Mouse (Mus musculus): ENCODE results near the gene Cldn24. TPM values are rescaled to one million over a fixed set of nuclear protein-coding genes. Genes with fewer than 3 reads are reported as not detected.

Cldn24 gene
- not detected in 2 replicates for total RNA-seq (2014; rRNA removed; ENCODE audit: low replicate concordance)
- not detected in 2 replicates for polyA plus RNA-seq (2015; fragmentation: Nextera tagmentation; extraction: Ambion mirVana)

DNA sequence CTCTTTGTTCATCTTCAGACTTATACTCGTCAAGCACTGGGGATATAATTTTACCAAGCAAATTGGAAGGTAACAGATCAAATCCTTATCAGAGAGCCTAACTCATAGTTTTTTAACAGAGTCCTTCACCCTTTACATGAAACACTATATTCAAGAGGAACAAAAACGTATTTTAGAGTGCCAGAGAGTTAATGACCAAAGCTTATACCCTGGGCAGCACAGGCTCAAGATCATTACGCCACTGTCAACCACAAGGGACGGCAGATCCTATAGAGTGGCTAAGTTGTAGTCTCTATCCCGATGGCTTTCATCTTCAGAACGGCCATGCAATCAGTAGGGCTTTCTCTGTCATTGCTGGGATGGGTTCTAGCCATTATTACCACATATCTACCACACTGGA lies at the start of gene Cldn24:
TSS of gene Cldn24 (plus strand) at position 301 of the 400 bp plus-strand sequence.
- TF ChIP-seq EP300 (IDR thresholded peaks at IDR 0.05; ENCODE audit: low read depth) (no peak), CTCF (IDR thresholded peaks at IDR 0.05; ENCODE audit: low read depth) (no peak)
- Histone ChIP-seq H3K27me3 (ENCODE audit: control insufficient read depth, insufficient read depth, low read length) (no peaks in the 10 kb centered on the region), H3K36me3 (replicated peaks; ENCODE audit: control insufficient read depth, insufficient read depth, low read length) (0 out of 2 replicates have a peak, but pooled peaks cover under 1% of the 10 kb centered on the region), H3K27ac (ENCODE audit: low read depth) (no peak within 1 kb of the TSS), H3K4me3 (ENCODE audit: low read depth, low read length) (no peak within 1 kb of the TSS), H3K4me2 (ENCODE audit: low read depth, low read length) (no peak within 1 kb of the TSS), H3K9ac (replicated peaks; ENCODE audit: low read depth, low read length) (no peak within 1 kb of the TSS), H3K9me3 (replicated peaks; ENCODE audit: control insufficient read depth, low read length) (no peaks in the 10 kb centered on the region), H3K4me1 (ENCODE audit: control insufficient read depth, insufficient read depth) (no peaks in the 10 kb centered on the region)
- no peak for ATAC-seq (ENCODE audit: insufficient read depth, low read depth)
- 85% methylated on average over 6 of the region's 6 CpGs for WGBS
- DNase-seq (ENCODE audit: low spot score), result no peak

- Histone ChIP-seq H3K36me3 (replicated peaks; ENCODE audit: control insufficient read depth, insufficient read depth, low read length) (no peaks in the 10 kb centered on the region), H3K4me2 (ENCODE audit: low read depth, low read length) (no peak overlapping the region), H3K9ac (replicated peaks; ENCODE audit: low read depth, low read length) (no peak overlapping the region), H3K27me3 (ENCODE audit: control insufficient read depth, insufficient read depth, low read length) (no peaks in the 10 kb centered on the region), H3K4me1 (ENCODE audit: control insufficient read depth, insufficient read depth) (no peaks in the 10 kb centered on the region), H3K9me3 (replicated peaks; ENCODE audit: control insufficient read depth, low read length) (no peaks in the 10 kb centered on the region), H3K4me3 (ENCODE audit: low read depth, low read length) (no peak overlapping the region), H3K27ac (ENCODE audit: low read depth) (no peak overlapping the region)
- no peak for TF ChIP-seq EP300 (IDR thresholded peaks at IDR 0.05; ENCODE audit: low read depth)
- no peak for TF ChIP-seq CTCF (IDR thresholded peaks at IDR 0.05; ENCODE audit: low read depth)
- DNase-seq (ENCODE audit: low spot score), result no peak
- ATAC-seq (ENCODE audit: insufficient read depth, low read depth), result no peak
- 64% methylated on average over 5 of the region's 5 CpGs for WGBS
Observed at GRCm38 (mm10) chr8:47772986-47773385, 49.0 kb upstream of the Cldn24 start.

DNA sequence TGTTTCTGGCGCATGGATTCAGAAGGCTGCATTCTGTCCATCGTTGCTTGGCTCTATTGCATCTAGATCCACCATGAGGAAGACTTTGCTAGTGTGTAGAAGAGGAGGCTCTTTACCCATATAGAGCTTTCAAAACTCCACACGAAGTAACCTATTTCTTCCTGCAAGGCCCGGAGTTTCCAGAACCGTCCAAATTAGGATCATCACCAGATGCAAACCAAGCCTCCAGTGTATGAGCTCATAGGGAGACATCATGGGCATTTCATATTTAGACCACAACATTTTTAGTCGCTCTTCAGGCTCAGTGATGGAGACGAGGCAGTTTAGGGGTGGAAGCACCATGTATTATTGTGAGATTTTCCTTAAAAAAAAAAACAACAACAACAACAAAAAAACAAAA lies 44.5 kb upstream of the Cldn24 start:
- no peaks in the 10 kb centered on the region for H3K27me3 ChIP-seq (ENCODE audit: control insufficient read depth, insufficient read depth, low read length)
- DNase-seq (ENCODE audit: low spot score) (no peak), ATAC-seq (ENCODE audit: insufficient read depth, low read depth) (no peak)
- WGBS, result 81% methylated on average over 7 of the region's 7 CpGs
- no peak overlapping the region for H3K9ac ChIP-seq (replicated peaks; ENCODE audit: low read depth, low read length)
- H3K27ac ChIP-seq (ENCODE audit: low read depth), result no peak overlapping the region
- H3K4me1 ChIP-seq (ENCODE audit: control insufficient read depth, insufficient read depth), result no peaks in the 10 kb centered on the region
- no peak overlapping the region for H3K4me2 ChIP-seq (ENCODE audit: low read depth, low read length)
- H3K4me3 ChIP-seq (ENCODE audit: low read depth, low read length), result no peak overlapping the region
- no peaks in the 10 kb centered on the region for H3K36me3 ChIP-seq (replicated peaks; ENCODE audit: control insufficient read depth, insufficient read depth, low read length)
- no peaks in the 10 kb centered on the region for H3K9me3 ChIP-seq (replicated peaks; ENCODE audit: control insufficient read depth, low read length)
- TF ChIP-seq CTCF (IDR thresholded peaks at IDR 0.05; ENCODE audit: low read depth), result no peak
- no peak for TF ChIP-seq EP300 (IDR thresholded peaks at IDR 0.05; ENCODE audit: low read depth)

GRCm38 (mm10) chr8:47779589-47779988 lies 42.4 kb upstream of the Cldn24 start:
- Histone ChIP-seq H3K36me3 (replicated peaks; ENCODE audit: control insufficient read depth, insufficient read depth, low read length) (no peaks in the 10 kb centered on the region), H3K27me3 (ENCODE audit: control insufficient read depth, insufficient read depth, low read length) (no peaks in the 10 kb centered on the region), H3K4me2 (ENCODE audit: low read depth, low read length) (no peak overlapping the region), H3K9ac (replicated peaks; ENCODE audit: low read depth, low read length) (no peak overlapping the region), H3K27ac (ENCODE audit: low read depth) (no peak overlapping the region), H3K9me3 (replicated peaks; ENCODE audit: control insufficient read depth, low read length) (no peaks in the 10 kb centered on the region), H3K4me1 (ENCODE audit: control insufficient read depth, insufficient read depth) (no peaks in the 10 kb centered on the region), H3K4me3 (ENCODE audit: low read depth, low read length) (no peak overlapping the region)
- WGBS, result 73% methylated on average over 6 of the region's 6 CpGs
- no peak for DNase-seq (ENCODE audit: low spot score)
- TF ChIP-seq EP300 (IDR thresholded peaks at IDR 0.05; ENCODE audit: low read depth) (no peak), CTCF (IDR thresholded peaks at IDR 0.05; ENCODE audit: low read depth) (no peak)
- ATAC-seq (ENCODE audit: insufficient read depth, low read depth), result no peak

DNA sequence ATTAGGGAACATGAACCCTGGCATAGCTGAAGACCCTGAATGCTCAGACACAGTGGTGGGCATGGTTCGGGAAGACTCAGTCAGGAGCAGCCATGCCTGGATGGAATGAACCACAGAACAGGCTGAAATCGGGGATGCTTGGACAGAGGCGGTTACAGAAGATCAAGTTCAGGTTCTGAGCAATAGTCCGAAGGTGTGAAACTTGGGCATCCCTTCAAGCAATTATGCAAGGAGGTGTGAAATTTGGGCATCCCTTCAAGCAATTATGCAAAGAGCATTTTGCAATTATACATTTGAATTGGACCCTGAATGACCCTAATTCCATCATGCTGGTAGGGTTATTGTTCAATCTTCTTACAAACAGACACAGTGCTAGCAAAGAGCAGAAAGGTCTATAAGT lies 40.1 kb upstream of the Cldn24 start:
- Histone ChIP-seq H3K9me3 (replicated peaks; ENCODE audit: control insufficient read depth, low read length) (no peaks in the 10 kb centered on the region), H3K9ac (replicated peaks; ENCODE audit: low read depth, low read length) (no peak overlapping the region), H3K27ac (ENCODE audit: low read depth) (no peak overlapping the region), H3K36me3 (replicated peaks; ENCODE audit: control insufficient read depth, insufficient read depth, low read length) (no peaks in the 10 kb centered on the region), H3K27me3 (ENCODE audit: control insufficient read depth, insufficient read depth, low read length) (no peaks in the 10 kb centered on the region), H3K4me3 (ENCODE audit: low read depth, low read length) (no peak overlapping the region), H3K4me2 (ENCODE audit: low read depth, low read length) (no peak overlapping the region), H3K4me1 (ENCODE audit: control insufficient read depth, insufficient read depth) (no peaks in the 10 kb centered on the region)
- WGBS, result 87% methylated on average over 4 of the region's 4 CpGs
- ATAC-seq (ENCODE audit: insufficient read depth, low read depth) (no peak), DNase-seq (ENCODE audit: low spot score) (no peak)
- TF ChIP-seq CTCF (IDR thresholded peaks at IDR 0.05; ENCODE audit: low read depth), result no peak
- no peak for TF ChIP-seq EP300 (IDR thresholded peaks at IDR 0.05; ENCODE audit: low read depth)

- DNase-seq (ENCODE audit: low spot score) (no peak), ATAC-seq (ENCODE audit: insufficient read depth, low read depth) (no peak)
- Histone ChIP-seq H3K27ac (ENCODE audit: low read depth) (no peak overlapping the region), H3K4me1 (ENCODE audit: control insufficient read depth, insufficient read depth) (peaks cover 9% of the 10 kb centered on the region; the same call in 1 of the 2 replicates), H3K9ac (replicated peaks; ENCODE audit: low read depth, low read length) (no peak overlapping the region), H3K4me3 (ENCODE audit: low read depth, low read length) (no peak overlapping the region), H3K4me2 (ENCODE audit: low read depth, low read length) (no peak overlapping the region), H3K36me3 (replicated peaks; ENCODE audit: control insufficient read depth, insufficient read depth, low read length) (no peaks in the 10 kb centered on the region), H3K27me3 (ENCODE audit: control insufficient read depth, insufficient read depth, low read length) (no peaks in the 10 kb centered on the region), H3K9me3 (replicated peaks; ENCODE audit: control insufficient read depth, low read length) (no peaks in the 10 kb centered on the region)
- 85% methylated on average over 2 of the region's 2 CpGs for WGBS
- no peak for TF ChIP-seq EP300 (IDR thresholded peaks at IDR 0.05; ENCODE audit: low read depth)
- no peak for TF ChIP-seq CTCF (IDR thresholded peaks at IDR 0.05; ENCODE audit: low read depth)
Observed at GRCm38 (mm10) chr8:47783544-47783943, 38.4 kb upstream of the Cldn24 start.

Data from heart, postnatal 0 days (tissue).